Comparison of ENCODE assay signal across 16 mouse cellular contexts in the genomic region with DNA sequence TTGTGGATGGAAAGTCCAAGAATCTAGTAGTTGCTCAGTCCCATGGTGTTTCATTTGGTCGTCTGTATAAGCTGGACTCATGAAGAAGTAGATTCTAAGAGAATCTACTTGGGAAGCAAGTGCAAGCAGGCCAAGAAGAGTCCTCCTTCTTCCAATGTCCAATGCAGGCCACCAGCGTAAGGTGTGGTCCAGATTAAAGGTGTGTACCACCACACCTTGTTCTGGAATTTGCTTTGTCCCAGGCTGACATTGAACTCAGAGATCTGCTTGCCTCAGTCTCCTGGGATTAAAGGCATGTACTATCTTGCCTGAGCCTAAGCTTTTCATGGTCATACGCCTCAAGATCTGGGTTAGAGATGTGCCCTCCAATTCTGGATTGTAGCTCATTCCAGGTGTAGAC.
"Had no signal": no experiment of that assay in that cellular context is flagged by ENCODE, and none has a peak within 500 bp of the region (broad histone marks: within the 10 kb centered on the region; RNA-seq: fewer than 3 reads in every experiment).

No protein-coding gene starts in this region.

- H3K4me3 ChIP-seq: liver, embryonic 15.5 days; lung, embryonic 15.5 days; megakaryocyte, embryonic 14.5 days; midbrain, embryonic 12.5 days; midbrain, embryonic 15.5 days; neural tube, embryonic 13.5 days had no signal

- H3K4me2 ChIP-seq: liver, embryonic 15.5 days; lung, embryonic 15.5 days; midbrain, embryonic 12.5 days; midbrain, embryonic 15.5 days; neural tube, embryonic 13.5 days had no signal

- H3K27ac ChIP-seq: liver, embryonic 15.5 days; lung, embryonic 15.5 days; macrophage; midbrain, embryonic 12.5 days; midbrain, embryonic 15.5 days; neural tube, embryonic 13.5 days had no signal

- H3K9me3 ChIP-seq: liver, embryonic 15.5 days; lung, embryonic 15.5 days; megakaryocyte, embryonic 14.5 days; midbrain, embryonic 15.5 days; neural tube, embryonic 13.5 days had no signal

- H3K4me1 ChIP-seq: liver, embryonic 15.5 days; megakaryocyte, embryonic 14.5 days; midbrain, embryonic 15.5 days; neural tube, embryonic 13.5 days had no signal

- H3K27me3 ChIP-seq: liver, embryonic 15.5 days; midbrain, embryonic 12.5 days; midbrain, embryonic 15.5 days; neural tube, embryonic 13.5 days had no signal

- H3K9ac ChIP-seq: liver, embryonic 15.5 days; liver, postnatal 0 days; lung, embryonic 15.5 days; midbrain, embryonic 12.5 days; midbrain, embryonic 15.5 days; neural tube, embryonic 13.5 days had no signal

- ATAC-seq: liver, postnatal 0 days; lung, postnatal 0 days; midbrain, embryonic 15.5 days had no signal

- H3K36me3 ChIP-seq: liver, embryonic 15.5 days; lung, embryonic 15.5 days; midbrain, embryonic 12.5 days; midbrain, embryonic 15.5 days; neural tube, embryonic 13.5 days had no signal

- DNase-seq: liver, postnatal 0 days; lung, adult 2 months; lung, postnatal 14 days; lung, postnatal 36 days; right cerebral cortex, postnatal 14 days; thymus, adult 18-20 months; thymus, postnatal 14 days; thymus, postnatal 36 days had no signal
